Mouse (Mus musculus) MEL (cell line): Measurements from ENCODE around the gene Spcs2. TPM values are rescaled to one million over a fixed set of nuclear protein-coding genes. Genes with fewer than 3 reads are reported as not detected.

ENCODE experiments used
- DNase-seq: peaks from one replicate; pipeline ENCODE4 v3.0.0; 2011; ENCODE audit warnings: low read depth, low spot score
- H3K27ac ChIP-seq: 2 replicates; pipeline ENCODE4 v1.5.1; 2012; ENCODE audit warnings: low read depth, mild to moderate bottlenecking, control low read depth, low read length, moderate library complexity; ENCODE audit not compliant: control insufficient read depth
- H3K27me3 ChIP-seq, 2 experiments: fragments of 150-350 bp in 1 of 2; sonication (generic) in 1 of 2; 2 replicates each; pipeline ENCODE4 v1.6.1; 2012; ENCODE audit warnings: low read length in 2 of 2, mild to moderate bottlenecking in 2 of 2, improper control_type of control experiment in 1 of 2, moderate library complexity in 1 of 2; ENCODE audit not compliant: insufficient read depth in 2 of 2, control insufficient read depth in 1 of 2
- H3K36me3 ChIP-seq, 2 experiments: 2 replicates each; pipeline ENCODE4 v1.6.1; 2012 to 2014; ENCODE audit warnings: low read length in 2 of 2, improper control_type of control experiment in 1 of 2, inconsistent platforms in 1 of 2, mild to moderate bottlenecking in 1 of 2; ENCODE audit not compliant: insufficient read depth in 2 of 2, control insufficient read depth in 1 of 2
- H3K4me1 ChIP-seq, 2 experiments: fragments of 150-350 bp in 1 of 2; sonication (generic) in 1 of 2; 2 replicates each; pipeline ENCODE4 v1.6.1; 2012; ENCODE audit warnings: low read length in 2 of 2, improper control_type of control experiment in 1 of 2, mild to moderate bottlenecking in 1 of 2; ENCODE audit not compliant: insufficient read depth in 2 of 2, control insufficient read depth in 1 of 2
- H3K4me3 ChIP-seq, 2 experiments: fragments of 150-350 bp in 1 of 2; sonication (generic) in 1 of 2; 2 replicates each; pipeline ENCODE4 v1.5.1; 2012; ENCODE audit warnings: low read depth in 2 of 2, low read length in 2 of 2, mild to moderate bottlenecking in 2 of 2, moderate library complexity in 2 of 2, control low read depth in 1 of 2, improper control_type of control experiment in 1 of 2; ENCODE audit not compliant: control insufficient read depth in 1 of 2, insufficient read depth in 1 of 2
- H3K79me2 ChIP-seq: 2 replicates; pipeline ENCODE4 v1.6.1; 2012; ENCODE audit warnings: mild to moderate bottlenecking, low read length, moderate library complexity; ENCODE audit not compliant: control insufficient read depth, poor library complexity, insufficient read depth
- H3K9ac ChIP-seq: 2 replicates; pipeline ENCODE4 v1.6.1; 2012; ENCODE audit warnings: low read depth, mild to moderate bottlenecking, control low read depth, low read length, moderate library complexity; ENCODE audit not compliant: control insufficient read depth, poor library complexity, severe bottlenecking
- H3K9me3 ChIP-seq: fragments of 150-350 bp; sonication (generic); replicated peaks from 2 replicates; pipeline ENCODE4 v1.6.1; 2012; ENCODE audit warnings: mild to moderate bottlenecking, low read length, improper control_type of control experiment, moderate library complexity; ENCODE audit not compliant: insufficient read depth
- CTCF ChIP-seq, 3 experiments: IDR thresholded peaks in 2 of 3; conservative IDR thresholded peaks in 1 of 3; 2 replicates each; pipeline ENCODE4 v1.5.1; 2011 to 2012; ENCODE audit warnings: low read length in 3 of 3, low read depth in 2 of 3, mild to moderate bottlenecking in 2 of 3, improper control_type of control experiment in 1 of 3, inconsistent platforms in 1 of 3, mixed read lengths in 1 of 3, moderate library complexity in 1 of 3; ENCODE audit not compliant: control insufficient read depth in 1 of 3, insufficient read depth in 1 of 3, poor library complexity in 1 of 3, severe bottlenecking in 1 of 3
- E2F4 ChIP-seq: IDR thresholded peaks from 2 replicates; pipeline ENCODE4 v1.6.1; 2011; ENCODE audit warnings: low read depth, low read length, improper control_type of control experiment, borderline replicate concordance
- ELF1 ChIP-seq: IDR thresholded peaks from 2 replicates; pipeline ENCODE4 v1.6.1; 2014; ENCODE audit warnings: low read depth, mild to moderate bottlenecking, inconsistent platforms, low read length, improper control_type of control experiment, moderate library complexity
- ETS1 ChIP-seq: IDR thresholded peaks from 2 replicates; pipeline ENCODE4 v1.6.1; 2012; ENCODE audit warnings: low read depth, mild to moderate bottlenecking, inconsistent platforms, low read length, improper control_type of control experiment, moderate library complexity
- GABPA ChIP-seq: IDR thresholded peaks from 2 replicates; pipeline ENCODE4 v1.6.1; 2012; ENCODE audit warnings: low read depth, mild to moderate bottlenecking, inconsistent platforms, low read length, improper control_type of control experiment, moderate library complexity
- GATA1 ChIP-seq: IDR thresholded peaks from 2 replicates; pipeline ENCODE4 v1.6.1; 2011; ENCODE audit warnings: low read depth, low read length, improper control_type of control experiment
- KAT2A ChIP-seq: conservative IDR thresholded peaks from 2 replicates; pipeline ENCODE4 v1.6.1; 2012; ENCODE audit warnings: low read depth, low read length, improper control_type of control experiment, inconsistent platforms
- MAFK ChIP-seq: IDR thresholded peaks from 2 replicates; pipeline ENCODE4 v1.6.1; 2011; ENCODE audit warnings: low read depth, mild to moderate bottlenecking, low read length, improper control_type of control experiment, borderline replicate concordance
- MAZ ChIP-seq: IDR thresholded peaks from 2 replicates; pipeline ENCODE4 v1.6.1; 2012; ENCODE audit warnings: low read depth, mild to moderate bottlenecking, inconsistent platforms, low read length, improper control_type of control experiment
- MEF2A ChIP-seq: IDR thresholded peaks from 2 replicates; pipeline ENCODE4 v1.6.1; 2014; ENCODE audit warnings: low read depth, mild to moderate bottlenecking, inconsistent platforms, low read length, improper control_type of control experiment; ENCODE audit not compliant: poor library complexity, insufficient replicate concordance, severe bottlenecking; ENCODE audit errors: extremely low read depth
- MXI1 ChIP-seq: IDR thresholded peaks from 2 replicates; pipeline ENCODE4 v1.6.1; 2011; ENCODE audit warnings: mild to moderate bottlenecking, low read depth, low read length, improper control_type of control experiment
- MYB ChIP-seq: IDR thresholded peaks from 2 replicates; pipeline ENCODE4 v1.6.1; 2011; ENCODE audit warnings: mild to moderate bottlenecking, low read depth, low read length, improper control_type of control experiment
- MYC ChIP-seq: IDR thresholded peaks from 2 replicates; pipeline ENCODE4 v1.6.1; 2011; ENCODE audit warnings: low read depth, mild to moderate bottlenecking, low read length, improper control_type of control experiment, moderate library complexity
- NRF1 ChIP-seq: IDR thresholded peaks from 2 replicates; pipeline ENCODE4 v1.6.1; 2014; ENCODE audit warnings: low read depth, mild to moderate bottlenecking, inconsistent platforms, low read length, improper control_type of control experiment, moderate library complexity; ENCODE audit not compliant: poor library complexity, insufficient read depth, severe bottlenecking
- POLR2AphosphoS2 ChIP-seq: IDR thresholded peaks from 2 replicates; pipeline ENCODE4 v1.6.1; 2011; ENCODE audit warnings: low read length, improper control_type of control experiment
- RAD21 ChIP-seq: IDR thresholded peaks from 2 replicates; pipeline ENCODE4 v1.6.1; 2011; ENCODE audit warnings: mild to moderate bottlenecking, low read depth, low read length, improper control_type of control experiment
- RCOR1 ChIP-seq: IDR thresholded peaks from 2 replicates; pipeline ENCODE4 v1.6.1; 2012; ENCODE audit warnings: low read depth, mild to moderate bottlenecking, inconsistent platforms, low read length, improper control_type of control experiment
- SIN3A ChIP-seq: IDR thresholded peaks from 2 replicates; pipeline ENCODE4 v1.6.1; 2012; ENCODE audit warnings: low read length, improper control_type of control experiment, inconsistent platforms
- SMC3 ChIP-seq: IDR thresholded peaks from 2 replicates; pipeline ENCODE4 v1.6.1; 2011; ENCODE audit warnings: low read depth, low read length, improper control_type of control experiment
- UBTF ChIP-seq: IDR thresholded peaks from 2 replicates; pipeline ENCODE4 v1.6.1; 2012; ENCODE audit warnings: low read depth, mild to moderate bottlenecking, inconsistent platforms, low read length, improper control_type of control experiment, moderate library complexity, borderline replicate concordance; ENCODE audit not compliant: insufficient read depth
- USF2 ChIP-seq, 2 experiments: IDR thresholded peaks; 2 replicates each; pipeline ENCODE4 v1.6.1; 2011 to 2012; ENCODE audit warnings: improper control_type of control experiment in 2 of 2, low read length in 2 of 2, borderline replicate concordance in 1 of 2, inconsistent platforms in 1 of 2, low read depth in 1 of 2, mild to moderate bottlenecking in 1 of 2; ENCODE audit not compliant: insufficient read depth in 1 of 2
- ZKSCAN1 ChIP-seq: IDR thresholded peaks from 2 replicates; pipeline ENCODE4 v1.6.1; 2012; ENCODE audit warnings: low read depth, mild to moderate bottlenecking, inconsistent platforms, low read length, improper control_type of control experiment, moderate library complexity
- ZNF384 ChIP-seq: IDR thresholded peaks from 2 replicates; pipeline ENCODE4 v1.6.1; 2012; ENCODE audit warnings: low read depth, mild to moderate bottlenecking, inconsistent platforms, low read length, improper control_type of control experiment
- polyA plus RNA-seq, 2 experiments: library from polyadenylated mRNA; stranded (reverse) in 1 of 2; unstranded in 1 of 2; fragments of >175 nt in 1 of 2; fragments of >200 nt in 1 of 2; gene quantifications; 2 replicates each; pipeline versions ENCODE4 v1.2.1 to v1.2.4; 2012; ENCODE audit warnings: low replicate concordance in 2 of 2, low read depth in 1 of 2; ENCODE audit not compliant: insufficient read length in 2 of 2, insufficient read depth in 1 of 2, missing spikeins in 1 of 2
- total RNA-seq: library from RNA; depleted of rRNA; stranded (reverse); fragments of 300-350 nt; gene quantifications from 2 replicates; pipeline ENCODE4 v1.2.3, GENCODE M21; 2012

The Spcs2 gene
- total and polyA plus RNA-seq, 3 experiments = 152 to 241 TPM; not detected in 1

GRCm38 (mm10) chr7:99853350-99853749 is 9.9 kb downstream of the Spcs2 start:
- H3K36me3 ChIP-seq = peaks cover 16 to 38% of the 10 kb centered on the region in 2 experiments
- no peak for DNase-seq
- H3K4me1 ChIP-seq = peaks cover 12 to 14% of the 10 kb centered on the region in 2 experiments
- H3K27me3 ChIP-seq = no peaks in the 10 kb centered on the region
- no peak overlapping the region for H3K4me3 ChIP-seq
- TF ChIP-seq RAD21 = no peak
- TF ChIP-seq GATA1 = no peak
- TF ChIP-seq ZNF384 = no peak
- no peak for TF ChIP-seq E2F4
- no peak for TF ChIP-seq POLR2AphosphoS2
- TF ChIP-seq ZKSCAN1 = no peak
- TF ChIP-seq RCOR1 = no peak
- H3K27ac ChIP-seq = no peak overlapping the region
- H3K9me3 ChIP-seq = no peaks in the 10 kb centered on the region
- H3K9ac ChIP-seq = no peak overlapping the region
- H3K79me2 ChIP-seq = peaks cover 38% of the 10 kb centered on the region

- DNase-seq = no peak
- H3K79me2 ChIP-seq = peaks cover 26% of the 10 kb centered on the region
- no peaks in the 10 kb centered on the region for H3K27me3 ChIP-seq
- no peaks in the 10 kb centered on the region for H3K9me3 ChIP-seq
- peaks cover 4% of the 10 kb centered on the region in 2 experiments; a peak in 2 of 4 replicates for H3K4me1 ChIP-seq
- H3K4me3 ChIP-seq = no peak overlapping the region
- H3K9ac ChIP-seq = no peak overlapping the region
- H3K27ac ChIP-seq = no peak overlapping the region
- TF ChIP-seq KAT2A = no peak
- peaks cover 9 to 44% of the 10 kb centered on the region in 2 experiments for H3K36me3 ChIP-seq
These were observed 11.6 kb downstream of the Spcs2 start for GRCm38 (mm10) chr7:99851618-99852017.

GRCm38 (mm10) chr7:99851121-99851520 is 12.1 kb downstream of the Spcs2 start:
- DNase-seq = no peak
- H3K4me3 ChIP-seq = no peak overlapping the region

More at GRCm38 (mm10) chr7:99851121-99851520, 12.1 kb downstream of the Spcs2 start:
- no peaks in the 10 kb centered on the region for H3K27me3 ChIP-seq
- H3K9me3 ChIP-seq = no peaks in the 10 kb centered on the region
- peaks cover 5 to 45% of the 10 kb centered on the region in 2 experiments for H3K36me3 ChIP-seq
- peaks cover 21% of the 10 kb centered on the region for H3K79me2 ChIP-seq
- TF ChIP-seq SIN3A (no peak), MYB (no peak), MEF2A (no peak), ELF1 (no peak), NRF1 (no peak), CTCF (IDR thresholded peaks at IDR 0.05 in 2 of 3, conservative IDR thresholded peaks at IDR 0.05 in 1 of 3; ENCODE audit: control insufficient read depth in 1 of 3, insufficient read depth in 1 of 3, low read depth in 2 of 3, low read length in 3 of 3, poor library complexity in 1 of 3, severe bottlenecking in 1 of 3) (no peak), ETS1 (no peak), MAFK (no peak), MXI1 (no peak), MAZ (no peak), SMC3 (no peak), USF2 (IDR thresholded peaks at IDR 0.05; ENCODE audit: borderline replicate concordance in 1 of 2, insufficient read depth in 1 of 2, low read depth in 1 of 2, low read length in 2 of 2) (no peak), ZNF384 (no peak), GABPA (no peak), RAD21 (no peak), UBTF (no peak), KAT2A (no peak), POLR2AphosphoS2 (no peak), MYC (no peak)
- no peak overlapping the region for H3K9ac ChIP-seq
- no peak overlapping the region for H3K27ac ChIP-seq
- peaks cover 0 to 4% of the 10 kb centered on the region in 2 experiments; a peak in 2 of 4 replicates for H3K4me1 ChIP-seq
